Mouse (Mus musculus) yolk sac, embryonic 10.5 days (tissue): ENCODE results near the gene Cdiptos.

Source experiments
- DNase-seq: peaks from one replicate; pipeline ENCODE4 v3.0.0-alpha.2; 2017; ENCODE audit warnings: low spot score

Gene Cdiptos

GRCm38 (mm10) chr7:126975493-126975892 is 405 bp downstream of the Cdiptos start:
- DNase-seq = no peak

- no peak for DNase-seq
Measured at GRCm38 (mm10) chr7:126967361-126967760, 8.5 kb downstream of the Cdiptos start.

DNA sequence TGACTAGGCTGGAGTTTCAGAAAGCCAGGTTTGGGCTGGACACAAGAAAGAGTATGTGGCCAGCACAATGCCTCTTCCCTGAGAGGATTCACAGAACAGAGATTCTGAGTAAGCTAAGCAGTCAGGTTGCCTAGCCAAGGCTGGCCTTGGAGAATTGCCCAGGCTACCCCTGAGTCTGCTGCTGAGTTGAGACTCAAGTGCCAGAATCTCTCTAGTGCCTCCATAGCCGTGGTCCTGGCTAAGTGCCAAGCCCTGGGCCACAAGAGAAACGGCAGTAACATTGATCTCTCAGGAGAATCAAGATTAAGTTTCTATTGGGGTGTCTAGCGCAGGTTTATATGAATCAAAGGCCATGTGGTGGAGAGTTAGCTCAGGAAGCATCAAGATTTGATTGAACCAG is 10.3 kb downstream of the Cdiptos start:
- no peak for DNase-seq

- DNase-seq = peak; percentile 20
Measured at GRCm38 (mm10) chr7:126963548-126964286, 12.2 kb downstream of the Cdiptos start.

- no peak for DNase-seq
Measured at GRCm38 (mm10) chr7:126961965-126962364, 13.9 kb downstream of the Cdiptos start.

GRCm38 (mm10) chr7:126961095-126961494 is 14.8 kb downstream of the Cdiptos start:
- DNase-seq = no peak

DNA sequence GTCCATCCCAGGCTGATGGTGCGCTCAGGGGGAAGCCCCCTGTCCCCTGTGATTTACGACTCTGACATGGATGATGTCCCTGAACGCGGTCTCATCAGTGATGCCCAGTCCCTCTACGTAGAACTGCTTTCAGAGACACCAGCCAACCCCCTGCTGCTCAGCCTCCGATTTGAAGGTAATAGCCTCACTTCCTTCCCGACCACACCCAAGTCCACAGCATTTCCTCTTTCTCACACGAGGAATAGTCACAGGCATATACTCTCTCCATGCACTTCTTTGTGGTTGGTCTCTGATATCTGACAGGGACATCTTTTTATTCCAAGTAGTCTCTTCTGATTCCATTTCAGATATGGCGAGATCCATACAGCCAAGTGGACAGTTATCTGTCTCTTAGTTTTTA is 16.1 kb downstream of the Cdiptos start:
- DNase-seq = no peak

- DNase-seq = no peak
Measured at GRCm38 (mm10) chr7:126955125-126955524, 20.8 kb downstream of the Cdiptos start.

DNA sequence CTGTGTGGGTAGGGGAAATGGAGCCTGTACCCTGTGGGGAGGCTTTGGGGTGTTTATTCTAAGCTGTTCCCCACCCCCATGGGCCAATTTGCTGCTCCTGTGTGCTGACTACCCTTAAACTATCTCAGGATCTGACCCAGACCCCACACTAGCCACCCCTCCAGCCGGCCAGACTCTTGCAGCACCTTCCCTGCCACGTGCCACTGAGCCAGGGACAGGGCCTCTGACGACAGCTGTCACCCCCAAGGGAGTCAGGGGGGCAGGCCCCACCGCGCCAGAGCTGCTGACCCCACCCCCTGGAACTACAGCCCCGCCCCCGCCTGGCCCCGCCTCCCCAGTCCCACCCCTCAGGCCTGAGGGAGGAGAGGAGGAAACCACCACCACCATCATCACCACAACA is 23.3 kb downstream of the Cdiptos start:
- DNase-seq = no peak

- DNase-seq = no peak
Measured at GRCm38 (mm10) chr7:126951741-126952140, 24.2 kb downstream of the Cdiptos start.

GRCm38 (mm10) chr7:126950647-126951615 is 25.0 kb downstream of the Cdiptos start:
- no peak for DNase-seq

GRCm38 (mm10) chr7:126949793-126950646 is 25.9 kb downstream of the Cdiptos start, which contains the start of gene Sez6l2:
Sez6l2 (plus strand) TSS chr7:126950563.
- DNase-seq = peak; percentile 89

DNA sequence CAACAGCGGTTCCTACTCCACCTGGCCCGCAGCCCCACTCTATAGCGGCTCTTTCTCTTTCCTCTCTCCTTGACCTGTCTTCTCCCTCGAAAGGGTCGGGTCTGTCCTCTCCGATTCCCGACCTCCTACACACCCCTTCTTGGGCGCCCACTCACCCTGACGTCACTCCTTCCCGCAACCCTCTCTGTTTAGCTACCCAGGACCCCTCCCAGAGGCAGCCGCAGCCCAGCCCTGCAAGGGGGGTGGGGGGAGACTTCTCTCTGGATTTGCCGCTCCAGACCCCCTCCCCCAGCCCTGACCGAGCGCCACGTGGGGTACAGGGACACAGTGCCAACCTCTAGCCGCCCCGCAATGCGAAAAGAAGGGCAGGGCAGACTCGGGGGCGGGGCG is 26.5 kb downstream of the Cdiptos start, which contains the start of gene Asphd1:
TSS of gene Asphd1 (minus strand) at position 180 of the 390 bp plus-strand sequence.
- no peak for DNase-seq

GRCm38 (mm10) chr7:126948626-126949025 is 27.3 kb downstream of the Cdiptos start:
- no peak for DNase-seq

DNA sequence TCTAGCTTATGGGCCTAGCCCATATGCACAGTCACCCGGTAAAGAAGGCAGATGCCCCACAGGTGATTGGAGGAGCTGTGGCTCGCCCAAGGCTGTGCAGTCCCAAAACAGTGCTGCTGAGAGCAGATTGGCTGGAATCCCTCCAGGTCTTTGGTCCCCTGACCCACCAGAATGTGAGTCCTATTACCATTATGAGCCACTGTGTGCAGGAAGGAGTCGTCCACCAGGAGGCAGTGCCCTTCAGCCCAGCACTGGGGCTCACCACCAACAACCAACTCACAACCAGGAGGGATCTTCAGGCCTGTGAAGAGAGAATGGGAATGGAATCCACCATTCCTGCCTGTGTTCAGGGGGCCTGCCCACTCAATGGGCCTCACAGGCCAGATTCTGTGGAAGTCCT is 29.4 kb downstream of the Cdiptos start:
- DNase-seq = no peak

DNA sequence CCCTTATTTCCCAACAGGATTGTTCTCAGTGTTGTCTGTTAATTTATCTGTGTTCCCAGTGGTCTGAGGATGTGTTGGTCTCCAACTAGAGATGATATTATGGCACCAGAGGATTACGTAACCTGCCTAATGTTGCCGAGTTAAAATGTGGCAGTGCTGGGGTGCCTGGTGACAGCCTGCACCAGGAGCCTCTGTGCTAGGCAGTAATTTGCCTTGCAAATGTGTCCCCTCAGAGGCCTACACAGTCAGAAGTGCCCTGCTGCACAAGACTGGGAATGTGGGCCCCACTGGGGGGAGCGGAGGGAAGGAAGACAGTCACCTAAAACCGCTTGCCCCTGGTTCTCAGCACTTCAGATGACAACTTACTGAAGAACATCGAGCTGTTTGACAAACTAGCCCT is 34.1 kb downstream of the Cdiptos start:
- DNase-seq = no peak

DNA sequence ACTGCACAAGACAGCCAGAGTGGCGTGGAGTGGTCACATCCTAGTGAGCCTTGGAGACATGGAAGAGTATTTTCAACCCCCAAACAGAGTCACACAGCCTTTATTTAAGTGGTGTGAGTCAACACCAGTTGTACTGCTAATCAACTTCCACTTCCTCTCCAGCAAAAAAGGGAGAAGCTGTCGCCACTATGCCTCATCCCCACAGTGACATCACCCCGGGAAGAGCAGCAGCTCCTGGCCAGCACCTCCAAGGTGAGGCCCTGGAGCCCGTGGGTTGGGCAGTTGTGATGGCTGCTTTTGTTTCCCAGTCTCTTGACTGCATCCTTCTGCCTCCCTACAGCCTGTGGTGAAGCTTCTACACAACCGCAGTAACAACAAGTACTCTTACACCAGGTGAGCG is 34.7 kb downstream of the Cdiptos start:
- DNase-seq = no peak

- no peak for DNase-seq
Measured at GRCm38 (mm10) chr7:126932652-126933051, 43.2 kb downstream of the Cdiptos start.

- no peak for DNase-seq
Measured at GRCm38 (mm10) chr7:126929046-126929445, 46.9 kb downstream of the Cdiptos start.

DNA sequence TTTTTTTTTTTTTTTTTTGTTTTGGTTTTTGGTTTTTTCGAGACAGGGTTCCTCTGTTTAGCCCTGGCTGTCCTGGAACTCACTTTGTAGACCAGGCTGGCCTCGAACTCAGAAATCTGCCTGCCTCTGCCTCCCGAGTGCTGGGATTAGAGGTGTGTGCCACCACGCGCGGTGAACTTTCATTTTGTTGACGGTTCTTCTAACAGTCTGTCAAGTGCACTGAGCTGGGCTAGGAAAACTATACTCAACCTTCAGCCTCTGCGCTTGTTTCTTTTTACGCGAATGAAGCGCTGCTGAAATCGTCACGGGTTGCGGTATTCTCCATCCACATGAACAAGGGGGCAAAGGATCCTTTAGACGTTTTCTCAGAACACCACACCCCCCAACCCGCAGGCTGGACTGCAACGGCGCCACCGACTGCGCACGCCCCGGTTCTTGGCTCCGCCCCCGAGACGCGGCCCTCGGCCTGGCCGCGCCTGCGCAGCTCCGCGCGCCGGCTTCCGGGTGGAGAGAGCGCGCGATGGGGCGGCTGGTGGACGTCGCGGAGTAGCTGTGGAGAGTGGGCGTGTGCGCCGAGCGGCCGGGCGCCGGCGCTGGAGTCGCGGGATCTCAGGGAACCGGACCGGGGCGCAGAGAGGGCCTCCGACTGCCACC is 47.4 kb downstream of the Cdiptos start, which contains the start of gene Kctd13:
TSS of gene Kctd13 (plus strand) at position 496 of the 654 bp plus-strand sequence.
- DNase-seq = peak; percentile 92

DNA sequence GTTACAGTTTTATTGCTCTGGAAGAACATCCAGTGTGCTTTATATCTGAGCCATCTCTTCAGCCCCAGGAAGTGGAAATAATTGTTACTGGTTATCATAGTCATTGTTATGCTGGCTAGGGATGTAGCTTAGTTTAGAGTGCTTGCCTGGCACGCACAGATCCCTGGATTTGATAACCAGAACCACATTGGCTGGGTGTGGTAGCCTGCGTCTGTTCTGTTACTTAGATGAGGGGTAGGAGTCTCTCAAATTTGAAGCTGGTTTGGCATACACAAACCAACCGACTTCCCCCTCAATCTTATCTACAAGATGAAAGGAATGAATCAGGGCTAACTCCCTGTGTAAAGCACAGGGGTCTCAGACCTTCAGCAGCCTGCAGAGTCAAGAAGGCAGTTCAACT is 49.6 kb downstream of the Cdiptos start:
- DNase-seq = no peak
